Mouse (Mus musculus) liver, embryonic 14.5 days (tissue): ENCODE results near the gene Clpp. TPM values are rescaled to one million over a fixed set of nuclear protein-coding genes. Genes with fewer than 3 reads are reported as not detected.
A peak's percentile ranks its signal among the peaks of the same experiment; 100 is the strongest.

Source experiments
- ATAC-seq: fragments of 200-750 bp; cut with Nextera tagmentation; 2 replicates; pipeline ENCODE4 v1.8.0; 2017; ENCODE audit warnings: moderate number of reproducible peaks, mild to moderate bottlenecking, moderate library complexity; ENCODE audit not compliant: insufficient read depth
- DNase-seq, 3 experiments: peaks; one replicate each; pipeline ENCODE4 v3.0.0-alpha.2; 2012 to 2013; ENCODE audit warnings: low read depth in 3 of 3, low spot score in 3 of 3
- H3K27ac ChIP-seq: fragments of 300-500 bp; sonication (generic); 2 replicates; pipeline ENCODE4 v1.5.1; 2014; ENCODE audit warnings: moderate library complexity, mild to moderate bottlenecking, control low read depth, inconsistent platforms
- H3K27me3 ChIP-seq: fragments of 300-500 bp; sonication (generic); 2 replicates; pipeline ENCODE4 v1.6.1; 2014; ENCODE audit warnings: mild to moderate bottlenecking, low read length, moderate library complexity; ENCODE audit not compliant: control insufficient read depth, insufficient read depth
- H3K36me3 ChIP-seq: fragments of 300-500 bp; sonication (generic); replicated peaks from 2 replicates; pipeline ENCODE4 v1.6.1; 2014; ENCODE audit warnings: low read depth; ENCODE audit not compliant: control insufficient read depth, insufficient read depth
- H3K4me1 ChIP-seq, 2 experiments: fragments of 200-500 bp in 1 of 2; fragments of 300-500 bp in 1 of 2; sonication (generic) in 1 of 2; replicated peaks; 2 replicates each; pipeline ENCODE4 v1.6.1; 2012 to 2014; ENCODE audit warnings: antibody characterized with exemption in 1 of 2, inconsistent platforms in 1 of 2, low read length in 1 of 2; ENCODE audit not compliant: control insufficient read depth in 2 of 2, insufficient read depth in 2 of 2
- H3K4me2 ChIP-seq: fragments of 300-500 bp; sonication (generic); 2 replicates; pipeline ENCODE4 v1.6.1; 2014; ENCODE audit warnings: low read depth, mild to moderate bottlenecking, control low read depth, moderate library complexity
- H3K4me3 ChIP-seq, 2 experiments: fragments of 200-500 bp in 1 of 2; fragments of 300-500 bp in 1 of 2; sonication (generic) in 1 of 2; 2 replicates each; pipeline ENCODE4 v1.5.1; 2012 to 2014; ENCODE audit warnings: low read depth in 2 of 2, low read length in 2 of 2, mild to moderate bottlenecking in 2 of 2, control low read depth in 1 of 2, inconsistent platforms in 1 of 2, moderate library complexity in 1 of 2; ENCODE audit not compliant: insufficient read depth in 1 of 2
- H3K9ac ChIP-seq: fragments of 300-500 bp; sonication (generic); replicated peaks from 2 replicates; pipeline ENCODE4 v1.6.1; 2014; ENCODE audit warnings: mild to moderate bottlenecking, control low read depth, moderate library complexity
- H3K9me3 ChIP-seq: fragments of 300-500 bp; sonication (generic); 2 replicates; pipeline ENCODE4 v1.6.1; 2016; ENCODE audit warnings: low read length, mixed read lengths; ENCODE audit not compliant: control insufficient read depth
- CTCF ChIP-seq: IDR thresholded peaks from 2 replicates; pipeline ENCODE4 v1.5.1; 2016; ENCODE audit warnings: antibody characterized with exemption, low read depth, control low read depth
- EP300 ChIP-seq: IDR thresholded peaks from 2 replicates; pipeline ENCODE4 v1.6.1; 2016; ENCODE audit warnings: antibody characterized with exemption, low read depth
- WGBS: fragments of 180-500 bp; shearing (Covaris S2); extraction: QIAGEN DNeasy Blood & Tissue Kit; methylation state at CpG from one replicate; pipeline ENCODE4 v1.1.7; 2014; ENCODE audit not compliant: insufficient replicate concordance; 5-methylcytosine and 5-hydroxymethylcytosine counted together
- polyA plus RNA-seq, 2 experiments: library from polyadenylated mRNA; depleted of rRNA in 1 of 2; stranded (reverse) in 1 of 2; unstranded in 1 of 2; fragments of >200 nt; fragmentation: Nextera tagmentation in 1 of 2; extraction: Ambion mirVana in 1 of 2; gene quantifications; 2 replicates each; pipeline versions ENCODE4 v1.2.1 to v1.2.3; 2012 to 2014

Gene Clpp
- polyA plus RNA-seq, 2 experiments: 63.9 to 79.3 TPM

DNA sequence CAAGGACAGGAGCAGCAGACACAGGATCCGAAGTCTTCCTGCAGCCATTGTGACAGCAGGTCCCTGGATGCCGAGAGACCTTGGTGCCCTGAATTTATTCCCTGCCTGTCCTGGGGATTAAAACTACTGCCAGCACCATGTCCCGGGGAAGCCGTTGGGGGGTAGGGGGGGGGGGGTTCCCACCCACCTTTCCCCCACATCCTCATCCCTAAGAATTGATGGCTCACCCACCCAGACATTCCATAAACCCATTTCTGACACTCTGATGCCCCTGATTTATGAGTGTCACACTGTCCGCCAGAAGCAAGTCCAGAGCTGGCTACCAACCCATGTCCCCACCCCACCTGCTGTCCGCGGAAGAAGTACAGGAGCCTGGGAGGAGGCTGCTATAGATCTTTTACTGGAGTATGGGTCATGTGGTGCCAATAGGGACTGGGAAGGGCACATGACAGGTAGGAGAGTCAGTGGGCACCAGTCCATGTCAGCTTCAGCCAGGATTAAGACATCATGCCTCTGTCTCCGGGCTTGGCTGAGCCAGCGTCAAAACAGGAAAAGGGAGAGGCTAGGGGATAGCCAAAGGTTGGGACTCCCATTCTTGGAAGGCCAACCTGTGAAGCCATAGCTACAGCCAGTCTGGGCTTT, 10.0 kb downstream of the Clpp start, which contains the start of gene Pspn:
Pspn (minus strand) TSS at position 51 of the 642 bp plus-strand sequence.
- Histone ChIP-seq H3K9me3 (no peaks in the 10 kb centered on the region), H3K4me2 (no peak within 1 kb of the TSS), H3K27ac (no peak within 1 kb of the TSS), H3K9ac (no peak within 1 kb of the TSS), H3K27me3 (no peaks in the 10 kb centered on the region), H3K4me1 (peaks cover 8 to 15% of the 10 kb centered on the region in 2 experiments; a peak in 3 of 4 replicates), H3K36me3 (peaks cover 31% of the 10 kb centered on the region), H3K4me3 (no peak within 1 kb of the TSS)
- ATAC-seq (no peak), DNase-seq (no peak)
- WGBS: 79% methylated on average over 9 of the region's 9 CpGs
- TF ChIP-seq EP300: no peak
- TF ChIP-seq CTCF: no peak

GRCm38 (mm10) chr17:57001228-57001627, 11.1 kb downstream of the Clpp start:
- Histone ChIP-seq H3K4me3 (no peak overlapping the region), H3K9ac (no peak overlapping the region), H3K27ac (no peak overlapping the region), H3K9me3 (no peaks in the 10 kb centered on the region), H3K36me3 (peaks cover 33% of the 10 kb centered on the region), H3K27me3 (no peaks in the 10 kb centered on the region), H3K4me2 (no peak overlapping the region), H3K4me1 (peaks cover 8 to 15% of the 10 kb centered on the region in 2 experiments; a peak in 3 of 4 replicates)
- no peak for DNase-seq
- no peak for ATAC-seq
- WGBS: 55% methylated on average over 8 of the region's 8 CpGs
- TF ChIP-seq CTCF (no peak), EP300 (no peak)

- TF ChIP-seq CTCF (no peak), EP300 (peak; percentile 51)
- WGBS: 55% methylated on average over 7 of the region's 7 CpGs
- Histone ChIP-seq H3K36me3 (peaks cover 55% of the 10 kb centered on the region), H3K9ac (no peak overlapping the region), H3K9me3 (no peaks in the 10 kb centered on the region), H3K4me3 (no peak overlapping the region), H3K4me2 (no peak overlapping the region), H3K4me1 (peaks cover 5 to 7% of the 10 kb centered on the region in 2 experiments; a peak in 3 of 4 replicates), H3K27ac (no peak overlapping the region), H3K27me3 (no peaks in the 10 kb centered on the region)
- ATAC-seq: peak; percentile 71
- no peak for DNase-seq
Measured at GRCm38 (mm10) chr17:57003994-57004393, 13.9 kb downstream of the Clpp start.

- Histone ChIP-seq H3K9ac (no peak overlapping the region), H3K27me3 (no peaks in the 10 kb centered on the region), H3K4me2 (no peak overlapping the region), H3K4me3 (no peak overlapping the region), H3K36me3 (peaks cover 55% of the 10 kb centered on the region), H3K4me1 (peaks cover 18 to 22% of the 10 kb centered on the region in 2 experiments), H3K9me3 (no peaks in the 10 kb centered on the region), H3K27ac (no peak overlapping the region)
- no peak for ATAC-seq
- 79% methylated on average over 13 of the region's 13 CpGs for WGBS
- TF ChIP-seq CTCF (peak; percentile 60), EP300 (no peak)
- no peak for DNase-seq
Measured at GRCm38 (mm10) chr17:57007137-57007905, 17.2 kb downstream of the Clpp start.

DNA sequence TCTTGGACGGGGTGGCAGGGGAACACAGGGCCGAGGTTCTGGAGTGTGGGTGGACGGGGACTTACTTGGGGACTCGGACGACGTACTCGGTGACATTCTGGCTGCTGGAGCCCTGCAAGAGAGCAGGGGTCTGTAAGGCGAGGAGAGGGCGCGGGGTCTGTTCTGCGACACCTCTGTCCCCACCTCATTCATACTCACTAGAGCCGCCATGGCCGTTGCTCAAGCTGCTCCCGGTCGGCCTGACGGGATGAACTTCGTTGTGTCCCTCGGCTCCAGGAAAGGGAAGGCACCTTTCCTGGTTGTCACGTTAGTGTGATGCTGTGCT, 20.8 kb downstream of the Clpp start:
- H3K27ac ChIP-seq: peak overlapping the region; percentile 84
- peaks cover 17 to 19% of the 10 kb centered on the region in 2 experiments for H3K4me1 ChIP-seq
- ATAC-seq (peak; percentile 56), DNase-seq (no peak)
- TF ChIP-seq CTCF (no peak), EP300 (no peak; the same call in 1 of the 2 replicates)
- 0% methylated on average over 19 of the region's 19 CpGs for WGBS
- H3K9ac ChIP-seq: peak overlapping the region; percentile 92
- H3K4me2 ChIP-seq: peak overlapping the region; percentile 90
- peak overlapping the region; percentile 73 to 93 for H3K4me3 ChIP-seq
- H3K36me3 ChIP-seq: peaks cover 27% of the 10 kb centered on the region
- H3K9me3 ChIP-seq: no peaks in the 10 kb centered on the region
- no peaks in the 10 kb centered on the region for H3K27me3 ChIP-seq
